Mouse (Mus musculus) cerebellum, adult 2 months (tissue): ENCODE data around the gene Zfp526. TPM values are rescaled to one million over a fixed set of nuclear protein-coding genes. Genes with fewer than 3 reads are reported as not detected.

Source experiments
- DNase-seq, 2 experiments: peaks; one replicate each; pipeline ENCODE4 v3.0.0; 2021
- H3K27ac ChIP-seq: fragments of 200-500 bp; 2 replicates; pipeline ENCODE4 v1.5.1; 2012; ENCODE audit warnings: low read length, control low read depth, inconsistent platforms; ENCODE audit not compliant: insufficient read depth
- H3K27me3 ChIP-seq: fragments of 200-500 bp; 2 replicates; pipeline ENCODE4 v1.6.1; 2012; ENCODE audit warnings: inconsistent platforms, mild to moderate bottlenecking, low read length, moderate library complexity; ENCODE audit not compliant: control insufficient read depth, insufficient read depth
- H3K4me1 ChIP-seq: fragments of 200-500 bp; 2 replicates; pipeline ENCODE4 v1.6.1; 2011; ENCODE audit warnings: low read length; ENCODE audit not compliant: control insufficient read depth, insufficient read depth
- H3K4me3 ChIP-seq: fragments of 200-500 bp; replicated peaks from 2 replicates; pipeline ENCODE3; 2011; ENCODE audit warnings: mild to moderate bottlenecking, low read depth, low read length, control low read depth; ENCODE audit not compliant: insufficient read depth
- CTCF ChIP-seq: fragments of 200-500 bp; IDR thresholded peaks from 2 replicates; pipeline ENCODE4 v1.5.1; 2011; ENCODE audit warnings: low read depth, mild to moderate bottlenecking, control low read depth, low read length, moderate library complexity, borderline replicate concordance; ENCODE audit not compliant: insufficient read depth
- POLR2A ChIP-seq: fragments of 200-500 bp; IDR thresholded peaks from 2 replicates; pipeline ENCODE4 v1.6.1; 2011; ENCODE audit warnings: low read length, control low read depth, borderline replicate concordance; ENCODE audit not compliant: insufficient read depth
- WGBS: fragments of 180-500 bp; shearing (Covaris S2); methylation state at CpG from one replicate; pipeline ENCODE4 v1.1.7; 2018; 5-methylcytosine and 5-hydroxymethylcytosine counted together
- polyA plus RNA-seq: library from polyadenylated mRNA; depleted of rRNA; stranded (reverse); fragments of >200 nt; gene quantifications from 2 replicates; pipeline ENCODE4 v1.2.3, GENCODE M21; 2012; rRNA removed

Gene Zfp526
- polyA plus RNA-seq, result 9.2 and 10.9 TPM in 2 replicates

DNA sequence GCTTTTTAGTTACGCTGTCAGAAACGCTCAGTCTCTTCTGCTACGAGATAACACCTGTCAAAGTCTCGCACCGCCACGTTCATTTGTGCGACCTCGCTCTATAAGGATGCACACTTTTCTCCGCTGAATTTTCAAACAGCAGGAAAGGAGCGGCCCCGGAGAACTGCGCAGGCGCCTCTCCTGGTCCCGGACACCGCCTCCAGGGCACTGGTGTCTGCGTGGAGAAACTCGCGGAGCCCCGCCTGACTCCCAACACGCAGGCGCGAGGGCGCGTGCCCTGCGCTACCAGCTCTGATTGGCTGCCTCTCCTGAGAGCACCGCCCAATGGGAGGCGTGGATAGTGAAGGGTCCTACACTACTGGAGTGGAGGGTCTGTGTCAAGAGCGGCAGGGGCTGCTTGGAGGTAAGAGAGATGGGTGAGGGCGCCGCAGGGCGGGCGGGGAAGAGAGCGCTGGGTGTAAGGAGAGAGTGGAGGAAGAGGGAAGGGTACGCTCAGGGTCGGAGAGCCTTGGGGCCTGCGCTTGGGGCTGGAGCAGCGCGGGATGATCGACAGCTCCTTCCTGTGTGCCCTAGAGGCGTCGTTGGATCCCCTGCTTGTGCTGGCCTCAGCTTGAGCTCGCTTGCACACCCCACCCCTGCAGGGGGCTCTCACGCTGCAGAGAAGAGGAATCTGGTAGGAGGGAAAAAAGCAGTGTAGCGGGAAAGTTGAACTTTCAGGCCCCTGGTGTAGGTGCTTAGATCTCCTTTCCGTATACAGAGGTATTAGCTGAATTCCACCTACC is at the start of gene Zfp526:
Gene Zfp526 (plus strand): TSS at position 324 of the 782 bp plus-strand sequence.
- TF ChIP-seq POLR2A, result peak; percentile 84
- TF ChIP-seq CTCF, result no peak
- Histone ChIP-seq H3K4me1 (peaks cover 9% of the 10 kb centered on the region), H3K27me3 (no peaks in the 10 kb centered on the region), H3K4me3 (peak within 1 kb of the TSS; percentile 97), H3K27ac (peak within 1 kb of the TSS; percentile 30; the same call in 1 of the 2 replicates)
- DNase-seq, result peak; percentile 97 to 99
- WGBS, result under 1% methylated on average over 45 of the region's 45 CpGs

DNA sequence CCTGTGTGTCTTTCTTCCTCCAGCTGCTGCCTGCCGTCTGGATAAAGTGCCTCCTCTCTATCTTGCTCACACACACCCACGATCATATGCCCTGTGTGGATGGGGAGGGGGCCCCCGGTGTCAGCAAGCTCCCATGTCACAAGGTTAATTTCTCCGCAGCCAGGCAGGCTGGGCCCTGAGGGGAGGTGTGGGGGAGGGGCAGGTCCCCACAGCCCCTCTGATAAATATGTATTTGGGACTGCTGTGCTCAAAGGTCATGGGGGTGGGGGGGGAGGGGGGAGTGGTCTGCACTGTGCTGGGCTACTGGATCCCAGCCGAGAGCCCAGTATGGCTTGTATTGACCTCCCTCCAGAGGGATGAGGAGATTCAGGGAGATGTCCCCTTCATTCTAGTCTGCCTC is 48.6 kb upstream of the Zfp526 start:
- H3K4me1 ChIP-seq, result peaks cover 35% of the 10 kb centered on the region
- H3K27ac ChIP-seq, result no peak overlapping the region
- no peaks in the 10 kb centered on the region for H3K27me3 ChIP-seq
- DNase-seq, result no peak
- WGBS, result 52% methylated on average over 5 of the region's 5 CpGs
- TF ChIP-seq CTCF (no peak), POLR2A (no peak)
- H3K4me3 ChIP-seq, result no peak overlapping the region

DNA sequence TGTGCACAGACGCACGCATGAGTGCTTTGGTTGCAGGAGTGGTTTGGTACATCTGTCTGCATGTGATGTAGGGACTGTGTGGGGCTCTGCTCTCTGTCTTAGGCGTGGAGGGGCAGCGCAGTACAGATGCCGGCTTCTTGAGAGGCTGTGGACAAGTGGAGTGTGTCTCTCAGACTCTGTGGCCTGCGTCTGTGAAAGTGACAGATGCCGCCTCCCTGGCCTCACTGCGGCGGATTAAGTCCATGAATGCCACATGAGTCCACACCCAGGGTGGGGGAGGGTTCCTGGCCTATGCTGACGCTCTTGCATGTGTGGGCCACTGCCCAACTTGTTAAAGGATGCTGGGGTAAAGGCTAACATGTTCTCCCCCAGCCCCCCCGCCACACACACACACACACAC is 46.9 kb upstream of the Zfp526 start:
- no peaks in the 10 kb centered on the region for H3K27me3 ChIP-seq
- TF ChIP-seq POLR2A (no peak), CTCF (no peak)
- no peak overlapping the region for H3K4me3 ChIP-seq
- WGBS, result 30% methylated on average over 11 of the region's 11 CpGs
- DNase-seq, result peak in 1 of 2 experiments; percentile 40
- peaks cover 38% of the 10 kb centered on the region for H3K4me1 ChIP-seq
- H3K27ac ChIP-seq, result no peak overlapping the region

DNA sequence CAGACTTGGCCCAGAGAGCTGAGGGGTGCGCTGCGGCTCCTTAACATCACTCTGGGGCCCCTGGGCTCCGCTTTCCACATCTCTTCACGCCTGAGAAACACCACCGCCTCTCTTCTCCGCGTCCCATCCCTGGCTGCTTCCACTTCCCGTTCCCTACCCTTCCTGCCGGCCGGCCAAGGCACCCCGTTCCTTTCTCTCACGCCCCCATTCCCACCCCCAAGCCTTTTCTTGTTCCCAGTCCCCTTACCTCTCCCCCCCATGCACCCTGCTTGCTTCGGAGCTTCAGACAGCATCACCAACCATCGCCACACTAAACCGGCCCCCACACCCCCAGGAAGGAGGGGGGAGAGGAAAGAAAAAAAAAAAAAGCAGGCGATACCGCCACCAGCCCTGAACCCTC is 42.9 kb upstream of the Zfp526 start:
- peaks cover 34% of the 10 kb centered on the region for H3K4me1 ChIP-seq
- DNase-seq, result peak; percentile 36 to 56
- TF ChIP-seq POLR2A (no peak), CTCF (no peak)
- H3K4me3 ChIP-seq, result peak overlapping the region; percentile 92
- WGBS, result 4% methylated on average over 17 of the region's 17 CpGs
- peak overlapping the region; percentile 98 for H3K27ac ChIP-seq
- H3K27me3 ChIP-seq, result no peaks in the 10 kb centered on the region

DNA sequence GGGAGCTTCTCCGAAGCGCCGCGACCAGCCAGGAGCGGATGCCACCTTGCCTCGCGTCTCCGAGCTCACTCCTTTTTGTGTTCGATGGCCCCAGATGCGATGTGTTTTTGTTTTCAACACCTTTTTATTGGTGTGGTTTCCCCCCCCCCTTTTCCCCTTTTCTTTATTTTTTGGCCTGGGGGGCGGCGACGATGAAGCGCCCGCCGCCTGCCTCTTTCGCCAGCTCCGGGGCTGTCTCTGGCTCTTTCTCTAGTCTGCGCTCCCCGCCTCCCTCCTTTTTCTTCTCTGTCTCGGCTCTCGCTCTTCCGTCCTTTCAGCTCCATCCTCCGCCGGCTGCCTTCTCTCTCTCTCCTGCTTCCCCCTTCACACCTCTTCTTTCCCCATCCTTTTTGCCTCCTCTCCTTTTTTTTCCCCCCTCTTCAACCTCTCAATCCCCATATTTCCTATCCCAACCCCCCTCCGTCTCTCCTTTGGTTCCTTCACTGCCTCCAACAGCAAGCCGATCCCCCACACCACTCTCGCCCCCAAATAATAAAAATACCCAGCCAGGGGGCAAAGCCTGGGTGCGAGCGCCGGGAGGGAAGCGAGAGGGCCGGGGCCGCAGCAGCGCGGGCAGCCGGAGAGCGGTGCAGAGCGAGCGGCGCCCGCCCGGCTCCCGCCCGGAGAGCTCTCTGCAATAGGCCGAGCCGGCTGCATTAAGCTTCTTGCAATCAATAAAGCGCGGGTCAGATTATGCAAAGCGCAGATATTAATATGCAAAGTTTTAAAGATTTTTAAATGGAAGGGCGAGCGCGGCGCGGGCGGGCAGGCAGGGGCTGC is 42.2 kb upstream of the Zfp526 start:
- TF ChIP-seq POLR2A, result no peak
- TF ChIP-seq CTCF, result no peak
- peak; percentile 64 to 67 for DNase-seq
- Histone ChIP-seq H3K4me3 (peak overlapping the region; percentile 92), H3K27me3 (no peaks in the 10 kb centered on the region), H3K27ac (peak overlapping the region; percentile 98), H3K4me1 (peaks cover 28% of the 10 kb centered on the region)
- under 1% methylated on average over 56 of the region's 56 CpGs for WGBS

DNA sequence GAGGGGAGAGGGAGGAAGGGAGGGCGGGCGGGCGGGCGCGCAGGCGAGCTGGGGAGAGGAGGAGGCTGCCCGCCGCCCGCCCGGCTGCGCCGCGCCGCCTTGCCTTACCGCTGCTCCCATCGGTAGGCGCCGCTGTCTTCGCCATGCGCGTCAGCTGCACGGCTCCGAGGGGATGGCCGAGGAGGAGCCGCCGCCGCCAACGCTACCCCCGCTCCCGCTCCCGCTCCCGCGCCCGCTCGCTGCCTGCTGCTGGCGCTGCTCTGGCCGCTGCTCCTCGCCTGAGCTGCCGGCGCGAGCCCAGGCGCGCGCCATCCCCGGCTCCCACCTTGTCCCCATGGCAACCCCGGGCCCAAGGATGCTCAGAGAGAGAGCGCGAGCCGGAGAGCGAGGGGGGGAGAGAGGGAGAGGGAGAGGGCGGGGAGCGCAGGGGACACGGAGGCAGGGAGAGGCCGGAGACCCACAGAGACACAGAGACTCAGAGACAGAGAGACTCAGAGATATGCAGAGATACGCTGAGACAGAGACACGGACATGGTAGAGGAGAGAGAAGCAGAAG is 41.5 kb upstream of the Zfp526 start, which contains the start of gene Pou2f2:
Gene Pou2f2 (minus strand): TSS at position 121 of the 556 bp plus-strand sequence.
- peak; percentile 27; the same call in 1 of the 2 replicates for TF ChIP-seq POLR2A
- TF ChIP-seq CTCF, result no peak; the same call in 1 of the 2 replicates
- Histone ChIP-seq H3K4me1 (peaks cover 21% of the 10 kb centered on the region), H3K4me3 (peak within 1 kb of the TSS; percentile 92), H3K27me3 (no peaks in the 10 kb centered on the region), H3K27ac (peak within 1 kb of the TSS; percentile 98)
- peak; percentile 89 to 91 for DNase-seq
- under 1% methylated on average over 43 of the region's 56 CpGs for WGBS

DNA sequence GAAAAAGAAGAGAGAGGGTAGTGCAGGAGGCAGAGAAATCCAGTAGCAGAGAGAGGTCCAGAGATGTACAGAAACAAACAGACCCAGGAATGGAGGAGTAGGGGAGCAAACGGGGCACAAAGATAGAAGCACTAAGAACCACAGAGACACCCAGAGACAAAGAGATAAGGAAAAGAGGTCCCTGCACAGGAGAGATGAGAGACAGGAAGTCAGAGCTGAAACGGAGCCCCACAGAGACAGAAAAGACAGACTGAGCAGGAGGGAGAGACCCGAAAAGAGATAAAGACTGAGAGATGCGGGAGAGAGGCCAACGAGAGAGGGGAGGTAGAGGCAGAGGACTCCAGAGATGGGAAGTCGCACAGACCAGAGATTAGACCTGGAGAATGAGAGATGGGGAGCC is 40.7 kb upstream of the Zfp526 start:
- no peak for TF ChIP-seq CTCF
- no peak for TF ChIP-seq POLR2A
- H3K4me1 ChIP-seq, result peaks cover 18% of the 10 kb centered on the region
- WGBS, result 21% methylated on average over 6 of the region's 6 CpGs
- H3K4me3 ChIP-seq, result peak overlapping the region; percentile 19
- DNase-seq, result no peak
- H3K27me3 ChIP-seq, result no peaks in the 10 kb centered on the region
- H3K27ac ChIP-seq, result no peak overlapping the region
